Mouse (Mus musculus) olfactory bulb, adult 2 months (tissue): Measurements from ENCODE around the gene Kcnip2.
"Not testable (repeated sequence)": the region's sequence is repeated elsewhere in the genome, so short reads cannot be mapped to it uniquely, and the experiment has no call there.

ENCODE experiments used
- CTCF ChIP-seq: fragments of 200-500 bp; IDR thresholded peaks from 2 replicates; pipeline ENCODE4 v1.5.1; 2012; ENCODE audit warnings: low read depth, mild to moderate bottlenecking, low read length, moderate library complexity; ENCODE audit not compliant: insufficient read depth
- POLR2A ChIP-seq: fragments of 200-500 bp; IDR thresholded peaks from 2 replicates; pipeline ENCODE4 v1.6.1; 2012; ENCODE audit warnings: mild to moderate bottlenecking, low read depth, low read length, moderate library complexity; ENCODE audit not compliant: insufficient read depth

DNA sequence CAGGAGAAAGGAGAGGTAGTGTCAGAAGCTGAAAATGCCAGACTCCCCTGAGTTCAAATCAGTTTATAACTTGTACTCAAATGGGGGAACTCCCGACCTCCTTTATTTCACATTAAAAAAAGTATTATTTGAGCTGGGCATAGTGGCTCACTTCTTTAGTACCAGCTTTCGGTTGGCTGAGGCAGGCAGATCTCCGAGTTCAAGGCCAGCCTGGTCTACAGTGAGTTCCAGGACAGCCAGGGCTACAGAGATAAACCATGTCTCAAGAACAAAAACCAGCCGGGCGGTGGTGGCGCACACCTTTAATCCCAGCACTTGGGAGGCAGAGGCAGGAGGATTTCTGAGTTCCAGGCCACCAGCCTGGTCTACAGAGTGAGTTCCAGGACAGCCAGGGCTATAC, 10.0 kb downstream of the Kcnip2 start:
- TF ChIP-seq POLR2A, CTCF: not testable (repeated sequence)
